In the genomic region with DNA sequence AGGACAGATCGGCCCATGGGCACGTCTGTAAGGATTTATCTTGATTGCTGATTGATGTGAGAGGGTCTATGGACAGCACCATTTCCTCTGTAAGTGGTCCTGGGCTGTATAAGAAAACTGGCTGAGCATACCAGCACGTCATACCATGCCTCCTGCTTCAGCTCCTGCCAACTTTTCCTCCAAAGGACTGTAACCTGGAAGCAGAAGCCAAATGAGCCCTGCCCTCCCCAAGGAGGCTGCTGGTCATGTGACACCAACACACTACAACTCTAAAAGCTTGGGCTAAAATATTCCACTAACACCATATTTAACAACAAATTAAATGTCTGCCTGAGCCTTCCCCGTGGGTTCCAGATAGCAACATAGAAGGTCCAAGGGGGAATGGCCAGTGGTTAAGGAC, we compare ENCODE assay signal across 21 mouse cellular contexts.
"Had no signal": no experiment of that assay in that cellular context is flagged by ENCODE, and none has a peak within 500 bp of the region (broad histone marks: within the 10 kb centered on the region; RNA-seq: fewer than 3 reads in every experiment).

No protein-coding gene starts in this region.

- H3K9ac ChIP-seq: forebrain, postnatal 0 days; heart, embryonic 12.5 days; hindbrain, embryonic 13.5 days; hindbrain, embryonic 15.5 days; limb, embryonic 13.5 days; limb, embryonic 15.5 days; liver, embryonic 12.5 days; liver, embryonic 14.5 days had no signal

- H3K4me2 ChIP-seq: heart, embryonic 12.5 days; hindbrain, embryonic 13.5 days; hindbrain, embryonic 15.5 days; limb, embryonic 13.5 days; limb, embryonic 15.5 days; liver, embryonic 12.5 days had no signal

- DNase-seq: forebrain, postnatal 0 days; gastrocnemius, postnatal 14 days; gastrocnemius, postnatal 36 days; heart, adult 18-20 months; heart, postnatal 14 days; heart, postnatal 36 days; layer of hippocampus, adult 9-11 months; layer of hippocampus, postnatal 36 days; left cerebral cortex, postnatal 4 days; lung, adult 18-20 months had no signal

- H3K27me3 ChIP-seq: hindbrain, embryonic 15.5 days; limb, embryonic 15.5 days; liver, embryonic 12.5 days had no signal

- H3K36me3 ChIP-seq: heart, embryonic 10.5 days; heart, embryonic 12.5 days; hindbrain, embryonic 13.5 days; hindbrain, embryonic 15.5 days; limb, embryonic 13.5 days; limb, embryonic 15.5 days; liver, embryonic 12.5 days had no signal

- H3K9me3 ChIP-seq: heart, embryonic 10.5 days; heart, embryonic 12.5 days; hindbrain, embryonic 13.5 days; hindbrain, embryonic 15.5 days; limb, embryonic 13.5 days; limb, embryonic 15.5 days; liver, embryonic 12.5 days had no signal

- H3K27ac ChIP-seq: heart, embryonic 10.5 days; hindbrain, embryonic 13.5 days; hindbrain, embryonic 15.5 days; hindbrain, postnatal 0 days; kidney, postnatal 0 days; limb, embryonic 13.5 days; limb, embryonic 15.5 days; liver, embryonic 12.5 days; liver, embryonic 14.5 days had no signal

- ATAC-seq: forebrain, postnatal 0 days; hindbrain, postnatal 0 days; intestine, embryonic 16.5 days; liver, embryonic 12.5 days had no signal

- H3K4me3 ChIP-seq: heart, embryonic 10.5 days; heart, embryonic 12.5 days; hindbrain, embryonic 13.5 days; hindbrain, embryonic 15.5 days; limb, embryonic 13.5 days; limb, embryonic 15.5 days; liver, embryonic 12.5 days had no signal
